Mouse (Mus musculus): Measurements from ENCODE around the gene Rnf38. TPM values are rescaled to one million over a fixed set of nuclear protein-coding genes. Genes with fewer than 3 reads are reported as not detected.

Rnf38 gene
- 11.8 TPM for polyA plus RNA-seq (2014; fragmentation: Illumina TruSeq; extraction: RNeasy Lipid Tissue Mini Kit (QIAGEN cat#74804); ENCODE audit: insufficient read depth, low read depth, low replicate concordance)

DNA sequence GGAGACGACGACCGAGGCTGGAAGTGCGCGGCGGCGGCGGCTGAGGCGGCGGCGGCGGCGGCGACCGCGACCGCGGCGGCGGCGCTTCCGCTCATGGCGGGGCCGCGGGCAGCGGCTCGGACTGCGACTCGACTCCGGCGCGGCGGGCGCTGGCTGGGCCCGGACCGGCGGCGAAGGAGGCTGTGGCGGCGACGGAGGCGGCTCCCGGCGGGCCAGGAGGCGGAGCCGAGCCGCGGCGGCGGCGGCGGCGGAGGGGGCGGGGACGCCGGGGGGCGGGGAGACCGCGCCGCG is at the start of gene Rnf38:
Gene Rnf38, minus strand, starts transcription at position 77 of the 291 bp plus-strand sequence.

GRCm38 (mm10) chr4:44083945-44084344 is 149.6 kb downstream of the Rnf38 start, which contains the start of gene Gne:
Gene Gne (minus strand): TSS chr4:44084177.

Other genes with a start within 250 kb of the Rnf38 start
- gene Clta, start 229.3 kb downstream of the Rnf38 start, polyA plus RNA-seq (2014; fragmentation: Illumina TruSeq; extraction: RNeasy Lipid Tissue Mini Kit (QIAGEN cat#74804); ENCODE audit: insufficient read depth, low read depth, low replicate concordance) = 209 TPM
- gene Gne, start 149.6 kb downstream of the Rnf38 start, polyA plus RNA-seq (2014; fragmentation: Illumina TruSeq; extraction: RNeasy Lipid Tissue Mini Kit (QIAGEN cat#74804); ENCODE audit: insufficient read depth, low read depth, low replicate concordance) = 19.0 TPM
- 0.44 TPM for gene Melk, start 67.1 kb upstream of the Rnf38 start, polyA plus RNA-seq (2014; fragmentation: Illumina TruSeq; extraction: RNeasy Lipid Tissue Mini Kit (QIAGEN cat#74804); ENCODE audit: insufficient read depth, low read depth, low replicate concordance)